Mouse (Mus musculus): Measurements from ENCODE around the gene Thrsp. TPM values are rescaled to one million over a fixed set of nuclear protein-coding genes. Genes with fewer than 3 reads are reported as not detected.
A peak's percentile ranks its signal among the peaks of the same experiment; 100 is the strongest.
"Not testable (repeated sequence)": the region's sequence is repeated elsewhere in the genome, so short reads cannot be mapped to it uniquely, and the experiment has no call there.

The Thrsp gene
- polyA plus RNA-seq (2012) = not detected in 2 replicates

DNA sequence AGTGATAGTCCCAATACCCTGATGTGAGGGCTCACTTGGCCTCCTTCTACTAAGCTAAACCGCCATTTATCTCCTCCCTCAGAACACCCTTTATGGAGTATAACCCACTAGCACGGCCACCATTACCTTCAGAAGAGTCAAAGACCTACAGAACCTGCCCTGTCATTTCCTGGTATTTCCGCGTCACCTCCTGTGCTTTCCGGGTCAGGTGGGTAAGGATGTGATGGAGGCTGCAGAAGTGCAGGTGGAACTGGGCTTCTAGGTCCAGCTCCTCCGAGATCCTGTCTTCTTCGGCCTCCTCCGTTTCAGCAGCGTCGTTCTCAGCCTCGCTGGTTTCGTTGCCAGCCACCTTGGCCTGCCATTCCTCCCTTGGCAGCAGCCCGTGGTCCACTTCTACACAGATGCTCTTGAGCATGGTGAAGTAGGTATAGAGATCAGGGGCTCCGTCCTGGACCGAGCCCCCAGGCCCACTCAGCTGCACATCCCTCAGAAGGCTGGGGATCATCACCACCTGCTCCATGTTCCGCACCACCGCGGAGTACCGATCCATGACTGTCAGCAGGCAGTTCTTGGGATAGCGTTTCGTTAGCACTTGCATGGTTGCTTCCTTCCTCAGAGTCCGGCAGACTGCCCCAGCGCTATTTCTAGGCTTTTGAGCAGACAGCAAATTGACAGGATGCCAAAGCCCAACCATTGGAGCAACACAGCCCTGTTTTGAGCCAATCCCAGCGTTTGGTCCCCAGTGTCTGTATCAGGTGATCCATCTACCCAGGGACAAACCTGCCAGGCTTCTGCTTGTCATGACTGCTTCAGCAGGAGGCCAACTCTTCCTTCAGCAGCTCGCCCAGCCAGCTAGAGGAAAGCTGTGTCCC is at the start of gene Thrsp:
TSS of gene Thrsp (minus strand) at position 825 of the 872 bp plus-strand sequence.
- no peaks in the 10 kb centered on the region for H3K27me3 ChIP-seq (ENCODE audit: control insufficient read depth)
- H3K4me1 ChIP-seq (ENCODE audit: control insufficient read depth) = 0 out of 2 replicates have a peak, but pooled peaks cover 2% of the 10 kb centered on the region
- H3K36me3 ChIP-seq (ENCODE audit: control insufficient read depth) = peaks cover 4% of the 10 kb centered on the region; the same call in 1 of the 2 replicates
- H3K4me3 ChIP-seq (replicated peaks) = no peak within 1 kb of the TSS
- TF ChIP-seq TAL1 (IDR thresholded peaks at IDR 0.05; ENCODE audit: low read length) = no peak
- TF ChIP-seq GATA1 (IDR thresholded peaks at IDR 0.05; ENCODE audit: low read length) = no peak
- no peaks in the 10 kb centered on the region for H3K9me3 ChIP-seq (ENCODE audit: control insufficient read depth, low read length)

DNA sequence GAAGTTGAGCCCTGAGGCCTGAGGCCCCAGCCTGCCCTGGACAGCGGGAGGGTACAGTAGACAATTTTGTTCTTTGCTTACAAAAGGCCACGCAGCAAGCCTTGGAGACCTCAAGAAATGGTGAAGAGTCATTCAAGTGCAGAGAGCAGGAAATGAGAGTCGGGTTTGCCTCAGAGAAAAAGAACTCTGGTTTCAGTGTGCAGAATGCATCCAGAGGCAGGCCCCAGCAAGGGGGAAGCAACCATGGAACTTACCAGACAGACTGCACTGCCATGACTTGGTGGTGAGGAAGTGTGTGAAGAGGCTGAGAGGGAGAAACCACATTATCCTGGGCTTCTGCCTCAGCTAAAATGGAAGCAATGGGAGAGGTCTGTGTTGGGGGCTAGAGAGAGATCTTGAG is 38.0 kb upstream of the Thrsp start:
- Histone ChIP-seq H3K36me3 (ENCODE audit: control insufficient read depth) (peaks cover 54% of the 10 kb centered on the region), H3K27me3 (ENCODE audit: control insufficient read depth) (no peaks in the 10 kb centered on the region), H3K9me3 (ENCODE audit: control insufficient read depth, low read length) (peaks cover 5% of the 10 kb centered on the region; the same call in 1 of the 2 replicates), H3K4me3 (replicated peaks) (peak overlapping the region; percentile 39), H3K4me1 (ENCODE audit: control insufficient read depth) (peaks cover 61% of the 10 kb centered on the region)
- no peak for TF ChIP-seq TAL1 (IDR thresholded peaks at IDR 0.05; ENCODE audit: low read length)

DNA sequence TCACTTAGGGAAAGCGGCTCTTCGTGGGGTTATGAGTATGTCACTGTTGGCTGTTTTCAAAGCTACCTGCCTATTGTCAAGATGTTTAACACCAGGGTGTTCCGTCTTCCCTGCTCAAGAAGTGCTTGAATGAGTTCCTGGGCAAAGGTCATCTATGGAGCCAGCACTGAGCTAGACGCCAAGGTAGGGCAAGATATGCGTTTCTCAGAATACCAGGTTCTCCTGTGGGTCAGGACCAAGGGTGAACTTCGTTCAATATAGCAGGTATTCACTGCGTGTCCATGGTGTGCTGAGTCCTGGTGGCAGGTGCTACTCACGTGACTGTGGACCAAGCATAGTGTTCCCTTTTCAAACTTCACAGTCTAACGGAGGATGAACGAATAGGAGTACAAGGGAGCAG is 37.3 kb upstream of the Thrsp start:
- Histone ChIP-seq H3K9me3 (ENCODE audit: control insufficient read depth, low read length) (peaks cover 5% of the 10 kb centered on the region), H3K4me1 (ENCODE audit: control insufficient read depth) (peaks cover 61% of the 10 kb centered on the region), H3K36me3 (ENCODE audit: control insufficient read depth) (peaks cover 47% of the 10 kb centered on the region), H3K4me3 (replicated peaks) (peak overlapping the region; percentile 66), H3K27me3 (ENCODE audit: control insufficient read depth) (no peaks in the 10 kb centered on the region)
- TF ChIP-seq TAL1 (IDR thresholded peaks at IDR 0.05; ENCODE audit: low read length) (no peak), GATA1 (IDR thresholded peaks at IDR 0.05; ENCODE audit: low read length) (no peak)

DNA sequence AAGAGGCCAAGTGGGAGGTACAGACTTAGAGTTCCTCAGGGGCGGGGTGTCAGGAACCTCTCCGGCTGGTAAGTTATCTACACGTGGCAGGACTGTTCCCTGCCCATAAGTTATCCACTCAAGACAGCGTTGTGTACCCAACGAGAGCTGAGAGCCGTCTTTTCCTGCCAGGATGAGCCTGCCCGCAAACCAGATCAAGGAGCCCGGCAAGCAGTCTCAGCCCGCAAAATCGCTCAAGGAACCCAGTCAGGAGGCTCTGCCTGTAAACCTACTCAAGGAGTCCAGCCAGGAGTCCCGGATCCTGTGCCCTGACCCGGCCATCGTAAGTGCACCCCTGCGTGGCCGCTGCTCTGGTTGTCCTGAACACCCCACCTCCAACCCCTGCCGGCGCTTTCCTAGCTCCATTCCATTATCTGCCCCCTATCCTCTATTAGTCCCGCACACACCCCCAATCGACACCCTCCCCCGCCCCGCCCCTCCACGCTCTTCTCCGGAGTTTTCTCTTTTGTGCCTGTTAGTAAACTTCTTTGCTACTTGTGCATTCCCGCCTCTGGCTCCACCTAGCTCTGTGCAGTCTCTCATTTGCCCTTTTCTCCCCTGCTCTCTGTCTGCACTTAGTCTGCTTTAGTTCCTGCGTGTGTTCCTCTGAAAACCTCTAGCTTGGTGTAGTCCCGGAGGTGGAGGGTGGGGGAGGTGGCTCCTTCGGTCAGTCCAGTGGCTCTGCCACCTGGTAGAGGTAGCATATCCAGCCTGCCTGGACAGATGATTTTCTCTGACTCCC is 35.8 kb upstream of the Thrsp start:
- peaks cover 61% of the 10 kb centered on the region for H3K4me1 ChIP-seq (ENCODE audit: control insufficient read depth)
- TF ChIP-seq GATA1 (IDR thresholded peaks at IDR 0.05; ENCODE audit: low read length) (no peak), TAL1 (IDR thresholded peaks at IDR 0.05; ENCODE audit: low read length) (peak; percentile 76)
- peak overlapping the region; percentile 66 for H3K4me3 ChIP-seq (replicated peaks)
- peaks cover 35% of the 10 kb centered on the region for H3K36me3 ChIP-seq (ENCODE audit: control insufficient read depth)
- H3K27me3 ChIP-seq (ENCODE audit: control insufficient read depth) = no peaks in the 10 kb centered on the region
- H3K9me3 ChIP-seq (ENCODE audit: control insufficient read depth, low read length) = peaks cover 11% of the 10 kb centered on the region

DNA sequence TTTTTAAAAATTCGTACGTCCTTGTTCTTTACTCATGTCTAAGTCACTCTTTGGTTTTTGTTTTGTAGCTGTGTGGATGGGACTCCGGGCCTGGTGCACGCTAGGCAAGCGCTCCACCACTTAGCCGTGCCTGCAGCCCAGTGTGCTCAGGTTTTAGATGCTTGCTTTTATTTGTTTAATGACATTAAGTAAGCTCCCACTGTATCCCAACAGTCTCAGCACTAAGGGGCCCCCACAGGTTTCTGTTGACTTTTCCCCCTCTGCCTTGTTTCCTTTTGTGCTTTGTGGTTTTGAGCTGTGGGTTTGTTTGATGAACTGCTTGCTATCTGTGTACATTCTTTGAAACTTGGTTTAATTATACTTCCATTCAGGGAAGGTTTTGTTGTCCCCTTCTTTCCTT is 34.7 kb upstream of the Thrsp start:
- Histone ChIP-seq H3K27me3 (ENCODE audit: control insufficient read depth) (no peaks in the 10 kb centered on the region), H3K9me3 (ENCODE audit: control insufficient read depth, low read length) (peaks cover 6% of the 10 kb centered on the region), H3K36me3 (ENCODE audit: control insufficient read depth) (peaks cover 25% of the 10 kb centered on the region), H3K4me3 (replicated peaks) (peak overlapping the region; percentile 66), H3K4me1 (ENCODE audit: control insufficient read depth) (peaks cover 57% of the 10 kb centered on the region)
- TF ChIP-seq GATA1 (IDR thresholded peaks at IDR 0.05; ENCODE audit: low read length) (no peak), TAL1 (IDR thresholded peaks at IDR 0.05; ENCODE audit: low read length) (no peak)

DNA sequence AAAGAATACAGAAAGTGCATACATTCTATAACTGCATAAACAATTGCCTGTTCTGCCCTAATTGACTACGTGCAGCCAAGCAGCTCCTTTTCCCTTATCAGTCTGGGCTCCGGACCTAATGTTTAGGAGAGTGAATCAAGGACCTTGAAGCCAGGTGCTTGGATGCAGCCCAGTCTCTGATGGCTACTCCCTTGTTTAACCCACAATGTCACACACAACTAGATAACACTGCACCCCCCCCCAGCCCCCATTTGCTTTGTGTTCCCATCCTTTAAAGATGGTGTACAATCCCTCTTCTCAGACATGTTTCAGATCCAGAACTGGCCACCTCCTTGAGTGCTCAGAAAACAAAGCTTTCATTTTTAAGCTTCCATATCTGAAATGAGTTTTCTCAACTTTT is 33.5 kb upstream of the Thrsp start, which contains the start of gene Kctd14:
TSS of gene Kctd14 (plus strand) at position 301 of the 400 bp plus-strand sequence.
- not testable (repeated sequence) for H3K9me3 ChIP-seq (ENCODE audit: control insufficient read depth, low read length); H3K27me3 ChIP-seq (ENCODE audit: control insufficient read depth)
- Histone ChIP-seq H3K4me1 (ENCODE audit: control insufficient read depth) (peaks cover 50% of the 10 kb centered on the region), H3K36me3 (ENCODE audit: control insufficient read depth) (peaks cover 15% of the 10 kb centered on the region), H3K4me3 (replicated peaks) (peak within 1 kb of the TSS; percentile 66)

DNA sequence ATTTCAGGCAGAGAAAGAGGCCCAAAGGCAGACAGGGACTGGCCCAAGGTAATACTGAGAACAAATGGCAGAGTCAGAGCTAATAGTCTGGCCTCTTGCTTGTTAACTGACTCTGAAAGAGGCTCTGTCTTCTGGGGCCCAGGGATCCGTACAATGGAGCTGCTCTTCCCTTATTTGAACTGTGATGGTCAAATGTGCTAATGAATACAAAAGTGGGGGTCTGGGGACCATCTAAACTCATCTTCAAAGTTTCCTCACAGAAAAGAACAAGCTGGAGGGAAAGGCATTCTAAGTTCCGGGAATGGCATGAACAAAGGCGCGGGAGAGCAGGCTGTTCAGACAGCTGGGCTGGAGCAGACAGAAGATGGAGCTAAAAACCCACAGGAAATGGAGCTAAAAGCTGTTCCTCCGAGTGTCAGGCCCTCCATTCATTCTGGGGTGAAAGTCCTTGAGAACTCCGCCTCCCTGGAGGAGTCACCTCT is 29.6 kb upstream of the Thrsp start:
- TF ChIP-seq GATA1 (IDR thresholded peaks at IDR 0.05; ENCODE audit: low read length) = no peak
- Histone ChIP-seq H3K36me3 (ENCODE audit: control insufficient read depth) (no peaks in the 10 kb centered on the region), H3K4me1 (ENCODE audit: control insufficient read depth) (peaks cover 15% of the 10 kb centered on the region), H3K9me3 (ENCODE audit: control insufficient read depth, low read length) (peaks cover 6% of the 10 kb centered on the region), H3K27me3 (ENCODE audit: control insufficient read depth) (no peaks in the 10 kb centered on the region), H3K4me3 (replicated peaks) (no peak overlapping the region)

DNA sequence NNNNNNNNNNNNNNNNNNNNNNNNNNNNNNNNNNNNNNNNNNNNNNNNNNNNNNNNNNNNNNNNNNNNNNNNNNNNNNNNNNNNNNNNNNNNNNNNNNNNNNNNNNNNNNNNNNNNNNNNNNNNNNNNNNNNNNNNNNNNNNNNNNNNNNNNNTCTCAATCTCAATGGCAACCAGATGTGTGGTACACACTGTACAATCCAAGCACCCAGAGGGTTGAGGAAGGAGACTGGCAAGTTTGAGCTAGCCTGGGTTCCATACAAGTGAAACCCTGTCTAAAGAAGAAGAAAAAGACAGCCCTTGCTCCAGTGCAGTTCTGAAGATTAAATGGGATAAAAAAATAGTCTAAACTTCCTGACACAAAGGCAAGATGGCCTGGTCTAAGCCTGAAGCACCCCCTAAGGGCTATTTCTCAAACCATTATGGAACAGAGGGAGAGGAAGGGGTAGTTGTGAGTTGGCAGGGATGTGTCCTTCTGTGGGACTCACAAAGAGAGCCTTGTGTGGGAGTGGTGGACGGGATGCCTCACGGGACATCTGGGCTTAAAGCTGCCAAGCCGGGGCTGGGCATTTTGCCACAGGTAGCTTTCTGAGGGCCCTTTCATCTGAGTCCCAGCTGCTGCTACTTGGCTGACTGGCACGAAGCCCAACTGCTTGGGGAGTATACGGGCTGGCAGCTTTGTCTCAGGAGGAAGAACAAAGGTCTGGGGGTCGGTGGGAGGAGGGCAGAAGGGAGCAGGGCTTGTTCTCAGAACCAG is 28.8 kb upstream of the Thrsp start:
- Histone ChIP-seq H3K4me3 (replicated peaks) (no peak overlapping the region), H3K36me3 (ENCODE audit: control insufficient read depth) (no peaks in the 10 kb centered on the region), H3K27me3 (ENCODE audit: control insufficient read depth) (no peaks in the 10 kb centered on the region), H3K9me3 (ENCODE audit: control insufficient read depth, low read length) (peaks cover 9% of the 10 kb centered on the region), H3K4me1 (ENCODE audit: control insufficient read depth) (peaks cover 7% of the 10 kb centered on the region)
- TF ChIP-seq TAL1 (IDR thresholded peaks at IDR 0.05; ENCODE audit: low read length) (no peak), GATA1 (IDR thresholded peaks at IDR 0.05; ENCODE audit: low read length) (no peak)

Measured in erythroblast, embryonic 14.5 days (primary cell).